Mouse (Mus musculus) gastrocnemius, postnatal 25 days (tissue): ENCODE data around the gene Map7d1. TPM values are rescaled to one million over a fixed set of nuclear protein-coding genes. Genes with fewer than 3 reads are reported as not detected.
"Not testable (repeated sequence)": the region's sequence is repeated elsewhere in the genome, so short reads cannot be mapped to it uniquely, and the experiment has no call there.

Experiments used
- DNase-seq: peaks from one replicate; pipeline ENCODE4 v3.0.0; 2022
- total RNA-seq, 2 experiments: library from RNA; stranded (reverse); gene quantifications; 1 replicate in 1 of 2; 2 replicates in 1 of 2; pipeline ENCODE4 v1.2.3; 2021

The Map7d1 gene
- total RNA-seq, 2 experiments from 2014 or later: 166 to 187 TPM

DNA sequence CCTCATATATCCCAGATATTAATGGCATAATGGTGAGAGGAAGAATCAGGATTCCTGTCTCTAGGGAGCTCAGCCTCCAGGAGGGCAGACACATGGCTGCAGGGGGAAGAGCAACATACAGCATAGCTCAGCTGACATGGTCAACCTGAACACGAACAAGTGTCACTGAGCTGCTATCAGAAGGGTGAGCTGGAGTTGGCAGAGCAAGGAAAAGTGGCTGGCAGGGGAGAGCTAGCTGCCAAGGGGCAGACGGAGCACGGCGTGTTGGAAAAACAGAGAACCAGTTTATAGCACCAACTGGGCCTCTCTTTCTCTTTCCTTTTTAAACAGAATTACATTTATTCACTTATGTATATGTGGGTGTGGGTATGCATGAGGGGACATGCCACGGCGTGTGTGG lies 13.6 kb downstream of the Map7d1 start:
- DNase-seq: no peak

DNA sequence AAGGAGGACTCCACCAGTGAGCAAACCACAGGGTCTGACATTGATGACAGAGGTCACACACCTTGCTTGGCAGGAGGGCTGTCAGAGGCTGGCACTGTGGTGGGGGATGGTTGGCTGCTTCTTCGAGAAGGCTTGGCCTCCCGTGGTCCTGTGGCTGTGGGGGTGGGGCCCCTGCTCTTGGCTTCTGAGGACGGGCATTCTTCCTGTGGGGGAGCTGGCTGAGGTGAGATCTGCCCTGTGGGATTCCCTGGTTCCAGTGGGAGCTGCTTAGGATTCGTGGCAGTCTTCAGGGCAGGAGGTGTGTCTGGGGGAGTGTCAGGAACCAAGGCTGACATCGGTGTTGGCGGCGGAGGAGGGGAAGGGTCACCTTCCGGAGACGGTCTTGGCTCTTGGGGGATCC lies 14.2 kb downstream of the Map7d1 start:
- DNase-seq: no peak

DNA sequence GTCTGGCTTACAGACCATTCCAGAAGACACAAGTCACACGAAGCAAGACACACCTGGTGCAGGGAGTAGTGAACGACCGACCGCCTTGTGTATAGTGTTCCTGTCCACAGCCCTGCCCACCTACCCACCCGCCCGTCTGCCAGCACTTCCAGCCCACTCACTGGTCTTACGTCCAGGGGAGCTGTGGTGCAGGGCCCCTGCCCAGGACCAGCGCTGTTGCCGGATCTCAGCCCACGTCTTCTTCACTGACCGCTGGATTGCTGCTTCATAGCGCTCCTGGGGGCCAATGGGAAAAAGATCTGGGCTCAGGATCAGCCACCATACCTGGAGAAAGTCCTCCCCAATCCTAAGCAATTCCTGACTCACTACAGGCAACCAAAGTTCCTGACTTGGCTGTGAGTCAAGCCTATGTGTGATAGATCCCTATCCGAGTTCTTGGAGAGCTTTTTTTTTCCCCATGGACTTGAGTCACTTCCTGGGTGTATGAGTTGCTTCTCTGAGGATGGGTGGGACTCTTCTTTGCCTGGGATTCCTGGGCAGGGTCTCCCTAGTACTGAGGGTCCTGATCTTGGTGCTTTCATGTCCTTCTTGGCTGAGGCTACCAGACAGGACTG lies 16.2 kb downstream of the Map7d1 start:
- no peak for DNase-seq

DNA sequence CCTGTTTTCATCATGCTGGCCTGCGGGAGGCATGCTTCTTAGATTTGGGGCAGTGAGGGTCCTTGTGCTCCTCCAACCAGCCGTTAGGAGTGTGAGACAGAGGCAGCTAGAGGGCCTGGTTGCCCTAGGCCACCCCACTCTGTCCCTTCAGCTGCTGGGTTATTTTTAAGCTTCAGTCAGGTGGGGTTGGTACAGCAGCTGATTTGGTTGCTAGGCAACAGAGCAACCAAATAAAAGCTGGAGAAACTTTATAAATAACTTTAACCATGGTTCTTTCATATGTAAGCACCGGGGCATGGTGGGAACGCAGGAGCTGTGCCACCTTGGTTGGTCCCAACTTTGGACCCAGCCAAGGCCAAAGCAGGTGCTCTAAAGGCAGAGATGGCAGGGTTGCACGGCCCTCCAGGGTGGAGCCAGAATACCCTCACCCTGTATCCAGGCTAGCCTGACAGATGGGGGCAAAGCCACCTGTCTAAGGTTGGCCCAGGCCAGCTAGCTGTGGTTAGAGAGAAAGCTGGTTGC lies 18.4 kb downstream of the Map7d1 start:
- DNase-seq: peak; percentile 73

DNA sequence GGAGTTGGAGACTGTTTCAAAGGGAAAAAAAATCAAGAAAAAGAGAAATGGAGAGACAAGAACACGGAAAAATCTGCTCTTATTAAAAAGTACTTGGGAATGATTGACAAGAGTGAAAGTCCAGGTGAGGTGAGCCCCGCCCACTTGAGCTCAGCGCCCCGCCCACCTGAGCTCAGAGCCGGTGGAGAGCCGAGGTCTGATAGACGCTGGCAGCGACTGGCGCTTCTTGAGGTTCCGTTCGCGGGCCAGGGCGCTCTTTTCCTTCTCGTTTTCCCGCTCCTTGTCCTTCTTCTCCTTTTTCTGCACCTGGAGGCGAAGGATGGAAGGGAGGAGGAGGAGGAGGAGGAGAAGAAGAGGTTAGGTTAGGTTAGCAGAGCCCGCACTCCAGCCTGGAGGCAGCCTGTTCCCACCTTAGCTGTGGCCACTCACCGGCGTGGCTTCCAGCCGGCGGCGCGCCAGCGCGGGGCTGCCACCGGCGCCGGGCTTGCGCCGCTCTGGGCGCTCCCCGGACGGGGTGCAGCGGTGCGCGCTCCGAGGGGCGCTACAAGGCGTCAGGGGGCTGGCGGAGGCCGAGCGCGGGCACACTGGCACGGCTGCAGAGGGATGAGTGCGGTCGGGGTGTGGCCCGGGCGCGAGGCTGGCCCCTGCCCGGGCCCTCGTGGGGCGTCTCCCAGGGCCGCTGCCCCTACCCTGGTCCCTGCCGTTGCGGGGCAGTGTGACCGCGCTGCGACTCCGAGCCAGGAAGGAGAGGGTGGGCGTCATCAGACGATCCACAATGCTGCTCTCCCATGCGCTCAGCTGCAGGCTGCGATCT lies 19.5 kb downstream of the Map7d1 start:
- DNase-seq: no peak

DNA sequence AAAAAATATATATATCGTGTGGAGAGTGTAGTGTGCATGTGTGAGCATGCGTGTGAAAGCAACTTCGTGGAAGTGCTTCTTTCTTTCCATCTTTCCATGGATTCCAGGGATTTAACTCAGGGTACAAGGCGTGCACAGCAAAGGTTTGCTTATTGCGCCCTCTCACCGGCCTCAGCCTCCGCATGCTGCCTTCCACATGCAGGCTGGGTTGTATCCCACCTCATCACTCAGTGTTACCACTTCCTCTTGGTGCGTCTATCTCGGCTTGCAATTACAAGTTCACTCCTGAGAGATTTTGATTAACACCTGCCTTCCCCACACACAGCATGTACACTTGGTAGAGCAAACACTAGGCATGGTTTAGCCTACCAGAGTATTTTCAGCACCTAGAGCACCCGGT lies 21.0 kb downstream of the Map7d1 start:
- DNase-seq: no peak

DNA sequence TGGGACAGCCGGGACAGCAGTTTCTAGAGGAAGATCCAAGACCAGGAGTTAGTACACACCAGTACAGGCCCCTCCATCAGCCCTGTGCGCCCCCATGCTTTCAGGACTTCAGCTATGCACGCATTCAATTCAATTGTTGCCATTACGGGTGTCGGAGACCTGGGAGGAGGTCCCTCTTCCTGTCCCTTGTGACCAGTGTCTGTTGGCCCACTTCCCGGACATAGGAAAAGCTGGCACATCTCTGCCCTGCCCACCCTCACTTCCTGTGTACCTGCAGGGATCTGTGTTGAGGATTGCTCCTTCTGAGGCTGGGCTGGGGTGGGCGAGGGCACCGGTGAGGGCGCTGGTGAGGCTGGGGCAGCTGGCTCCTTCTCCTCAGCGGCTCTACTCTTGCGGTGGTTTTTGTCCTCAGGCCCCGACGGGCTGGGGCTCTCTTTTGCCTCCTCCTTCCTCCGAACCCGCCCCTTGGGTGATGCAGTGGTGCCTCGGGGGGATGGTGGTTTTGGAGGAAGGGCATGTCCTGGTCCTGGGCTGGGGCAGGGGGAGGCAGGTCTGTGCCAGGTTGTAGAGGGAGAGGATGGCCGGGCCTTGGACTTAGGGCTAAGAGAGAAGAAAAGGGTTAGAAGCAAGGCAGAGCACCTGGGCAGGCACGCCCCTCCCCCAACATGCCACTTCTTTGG lies 21.5 kb downstream of the Map7d1 start:
- no peak for DNase-seq

DNA sequence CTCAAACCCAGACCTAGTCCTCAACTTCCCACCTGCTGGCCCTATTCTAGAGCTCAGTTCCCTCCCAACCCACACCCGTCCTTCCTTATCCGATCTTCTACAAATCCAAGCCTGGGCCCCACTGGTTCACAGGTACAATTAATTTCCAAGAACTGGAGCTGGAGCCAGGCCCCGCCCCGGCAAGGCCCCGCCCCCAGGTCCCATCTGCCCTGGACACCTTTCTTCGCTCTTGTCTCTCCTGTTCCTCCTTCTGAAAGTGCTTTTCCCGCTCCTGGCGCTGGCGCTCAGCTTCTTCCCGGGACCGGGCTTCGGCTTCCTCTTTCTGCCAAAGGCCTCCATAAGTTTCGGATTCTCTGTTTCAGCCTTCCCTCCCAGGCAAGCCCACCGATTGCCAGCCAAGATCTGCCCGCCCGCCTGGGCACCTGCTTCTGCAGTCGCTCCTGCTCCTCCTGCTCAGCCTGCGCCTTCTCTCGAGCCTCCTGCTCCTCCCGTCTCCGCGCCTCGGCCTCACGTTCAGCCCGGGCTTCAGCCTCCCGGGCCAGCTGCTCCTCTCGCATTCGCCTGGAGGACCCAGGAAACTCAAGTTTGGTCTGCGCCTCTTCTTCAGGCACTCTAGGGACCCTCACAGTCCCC lies 22.4 kb downstream of the Map7d1 start:
- DNase-seq: no peak

DNA sequence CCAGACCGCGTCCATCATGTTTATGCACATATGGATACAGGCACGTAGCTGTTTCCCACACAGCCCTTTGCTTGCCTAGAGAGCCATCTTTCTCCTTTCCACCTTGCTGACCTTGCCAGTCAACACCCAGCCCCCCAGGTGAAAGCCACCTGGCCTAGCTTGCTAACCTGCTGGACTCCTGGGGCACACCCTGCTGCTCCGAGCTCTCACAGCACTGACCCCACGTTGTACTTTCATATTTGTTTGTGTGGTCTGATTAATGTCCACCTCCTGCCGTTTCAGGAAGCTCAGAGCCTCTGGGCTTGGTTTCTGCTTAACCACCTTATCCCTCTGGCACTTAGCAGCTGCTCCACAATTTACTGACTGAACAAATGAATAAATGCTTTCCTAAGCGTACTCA lies 26.2 kb downstream of the Map7d1 start:
- no peak for DNase-seq

DNA sequence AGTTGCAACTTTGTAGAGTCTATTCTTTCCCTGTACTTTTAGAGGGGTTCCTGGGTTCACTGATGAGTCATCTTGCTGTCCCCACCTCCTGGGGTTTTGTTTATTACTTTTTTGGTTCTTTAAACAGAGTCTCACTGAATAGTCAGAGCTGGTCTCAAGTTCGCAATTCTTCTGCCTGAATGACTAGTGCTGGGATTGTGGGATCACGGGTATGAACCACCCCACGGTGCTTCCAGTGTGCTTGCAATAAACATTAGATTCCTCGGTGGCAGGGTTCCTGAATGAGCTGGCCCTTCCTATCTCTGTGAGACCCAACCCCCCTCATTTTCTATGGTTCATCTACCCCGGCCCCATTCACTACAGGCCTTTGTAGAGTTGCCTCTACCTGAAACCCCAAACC lies 28.0 kb downstream of the Map7d1 start:
- DNase-seq: no peak

DNA sequence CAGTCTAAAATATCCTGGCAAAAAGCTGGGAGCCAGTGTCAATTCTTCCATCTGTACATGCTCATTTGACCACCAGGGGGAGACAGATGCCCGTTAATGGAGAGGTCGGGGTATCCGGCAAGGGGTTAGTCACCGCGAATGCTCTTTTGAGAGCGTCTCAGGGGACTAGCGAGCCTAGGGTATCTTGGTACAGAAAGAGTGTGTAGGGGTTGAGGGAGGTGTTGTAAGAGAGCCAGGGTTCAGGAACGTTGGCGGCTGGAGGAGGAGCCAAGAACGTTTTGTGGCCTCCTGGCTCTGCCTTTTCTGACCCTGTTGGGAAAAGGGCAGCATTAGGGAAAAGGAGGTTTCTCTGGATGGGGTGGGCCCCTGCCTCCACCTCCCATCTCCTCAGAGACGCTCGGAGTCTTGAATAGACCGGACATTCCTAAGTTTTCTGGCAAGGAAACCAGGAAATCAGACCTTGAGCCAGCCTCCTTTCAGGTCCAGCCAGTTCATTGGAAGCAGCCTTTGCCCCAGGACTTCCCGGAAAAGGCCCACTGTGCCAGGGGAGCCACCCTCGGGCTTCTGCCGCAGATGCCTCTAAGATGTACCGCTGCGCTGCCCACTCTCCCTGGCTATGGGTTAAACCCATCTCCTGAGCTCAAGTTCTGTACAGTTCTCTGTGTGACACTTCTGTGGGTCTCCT lies 28.9 kb downstream of the Map7d1 start:
- peak; percentile 83 for DNase-seq

DNA sequence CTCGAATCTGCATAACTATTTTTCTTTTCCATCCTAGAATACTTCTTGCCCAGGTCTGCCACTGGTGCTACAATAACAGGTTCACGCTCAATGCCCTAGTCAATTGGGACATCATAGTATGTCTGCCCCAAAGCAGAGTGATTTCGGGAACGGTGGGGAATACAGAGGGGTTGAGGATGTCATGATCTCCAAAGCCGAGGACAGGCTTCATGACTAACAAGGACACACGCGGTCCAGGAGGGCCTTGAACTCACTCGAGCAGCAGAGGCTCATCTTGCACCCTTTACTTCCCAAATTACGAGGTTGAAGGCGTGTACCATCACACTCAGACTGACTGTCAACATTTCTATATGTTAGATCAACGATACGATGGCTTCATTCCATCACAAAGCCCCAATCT lies 29.5 kb downstream of the Map7d1 start:
- no peak for DNase-seq

DNA sequence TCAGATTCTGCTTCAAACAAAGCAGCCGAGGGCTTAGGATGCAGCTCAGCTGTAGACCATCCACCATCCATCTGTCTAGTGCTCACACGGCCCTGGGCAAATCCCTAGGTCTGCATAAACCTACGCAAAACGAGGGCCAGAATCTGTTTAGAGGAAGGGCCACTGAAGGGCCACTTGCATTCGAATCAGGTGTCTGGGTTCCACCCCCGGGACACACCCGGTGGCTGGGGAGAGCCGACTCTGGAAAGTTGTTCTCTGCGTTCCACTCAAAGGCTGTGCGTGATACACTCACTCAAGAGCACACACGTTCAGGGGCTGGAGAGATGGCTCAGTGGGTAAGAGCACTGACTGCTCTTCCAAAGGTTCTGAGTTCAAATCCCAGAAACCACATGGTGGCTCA lies 33.5 kb downstream of the Map7d1 start:
- DNase-seq: no peak

DNA sequence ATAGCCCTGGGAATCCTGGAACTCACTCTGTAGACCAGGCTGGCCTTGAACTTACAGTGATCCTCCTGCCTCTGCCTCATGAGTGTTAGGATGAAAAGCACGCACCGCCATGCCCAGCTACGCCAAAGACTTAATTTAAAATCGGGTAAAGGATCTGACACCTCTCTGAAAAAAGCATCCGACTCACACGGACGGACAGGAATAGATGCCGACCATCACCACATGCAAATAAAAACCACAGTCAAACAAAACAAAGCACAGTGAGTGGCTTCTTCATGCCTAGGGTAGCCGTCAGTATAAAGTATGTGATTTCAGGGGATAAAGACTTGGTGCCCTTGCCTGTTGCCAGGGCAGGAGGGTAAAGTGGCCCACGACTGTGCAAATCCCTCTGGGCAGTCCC lies 36.1 kb downstream of the Map7d1 start:
- no peak for DNase-seq

DNA sequence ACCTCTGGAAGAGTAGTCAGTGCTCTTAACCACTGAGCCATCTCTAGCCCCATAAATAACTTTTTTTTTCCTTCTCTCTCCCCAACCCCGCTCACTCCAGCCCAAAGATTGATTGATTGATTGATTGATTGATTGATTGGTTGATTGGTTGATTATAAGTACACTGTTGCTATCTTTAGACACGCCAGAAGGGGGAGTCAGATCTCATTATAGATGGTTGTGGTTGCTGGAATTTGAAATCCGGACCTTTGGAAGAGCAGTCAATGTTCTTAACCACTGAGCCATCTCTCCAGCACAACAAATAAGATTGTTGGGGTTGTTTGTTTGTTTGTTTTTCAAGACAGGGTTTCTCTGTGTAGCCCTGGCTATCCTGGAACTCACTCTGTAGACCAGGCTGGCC lies 36.6 kb downstream of the Map7d1 start:
- DNase-seq: not testable (repeated sequence)

DNA sequence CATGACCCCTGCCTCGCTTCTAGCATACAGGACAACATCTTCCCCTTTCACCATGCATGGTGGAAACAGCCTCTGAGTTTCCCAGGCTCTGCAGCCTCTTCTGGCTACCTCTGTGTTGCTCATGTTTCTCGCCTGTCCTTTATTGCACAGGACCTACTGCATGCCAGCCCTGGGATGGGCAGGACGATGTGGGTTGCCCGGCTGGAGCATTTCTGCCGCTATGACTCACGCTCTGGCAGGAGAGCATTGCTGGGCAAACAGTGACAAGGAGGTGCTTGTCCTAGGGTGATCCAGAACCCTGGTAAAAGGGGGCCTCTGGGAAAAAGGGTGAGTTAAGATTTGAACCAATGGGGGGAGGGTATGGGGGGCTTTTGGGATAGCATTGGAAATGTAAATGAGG lies 38.4 kb downstream of the Map7d1 start:
- peak; percentile 70 for DNase-seq

DNA sequence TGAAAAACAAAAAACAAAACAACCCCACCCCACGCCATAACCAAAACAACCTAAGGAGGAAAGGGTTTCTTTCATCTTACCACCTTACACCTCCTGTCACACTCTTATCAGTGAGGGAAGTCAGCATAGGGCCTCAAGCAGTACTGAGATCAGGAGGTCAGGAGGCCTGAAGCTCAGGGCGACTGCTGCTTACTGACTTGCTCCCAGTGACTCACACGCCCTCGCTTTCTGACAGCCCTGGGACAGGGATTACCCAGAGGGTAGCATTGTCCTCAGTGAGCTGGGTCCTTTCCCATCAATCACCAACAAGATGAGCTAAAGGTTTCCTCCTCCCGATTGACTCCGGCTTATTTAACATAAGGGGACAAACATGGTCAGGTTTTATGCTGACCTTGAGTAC lies 49.1 kb downstream of the Map7d1 start:
- DNase-seq: no peak

DNA sequence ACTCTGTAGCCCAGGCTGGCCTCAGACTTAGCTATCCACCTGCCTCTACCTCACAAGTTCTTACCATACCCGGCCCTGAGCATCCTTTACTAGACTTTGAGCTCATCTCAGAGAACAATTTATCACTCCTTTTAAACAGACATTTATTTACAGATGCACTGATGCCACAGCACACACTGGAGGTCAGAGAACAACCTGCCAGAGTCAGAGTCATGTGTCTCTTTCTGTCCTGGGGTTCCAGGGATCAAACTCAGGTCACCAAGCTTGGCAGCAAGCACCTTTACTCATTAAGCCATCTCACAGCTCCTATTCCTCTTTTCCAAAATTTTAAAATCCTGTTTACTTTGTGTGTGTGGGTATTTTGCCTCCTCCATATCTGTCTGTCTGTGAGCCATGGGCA lies 50.8 kb downstream of the Map7d1 start:
- DNase-seq: no peak

DNA sequence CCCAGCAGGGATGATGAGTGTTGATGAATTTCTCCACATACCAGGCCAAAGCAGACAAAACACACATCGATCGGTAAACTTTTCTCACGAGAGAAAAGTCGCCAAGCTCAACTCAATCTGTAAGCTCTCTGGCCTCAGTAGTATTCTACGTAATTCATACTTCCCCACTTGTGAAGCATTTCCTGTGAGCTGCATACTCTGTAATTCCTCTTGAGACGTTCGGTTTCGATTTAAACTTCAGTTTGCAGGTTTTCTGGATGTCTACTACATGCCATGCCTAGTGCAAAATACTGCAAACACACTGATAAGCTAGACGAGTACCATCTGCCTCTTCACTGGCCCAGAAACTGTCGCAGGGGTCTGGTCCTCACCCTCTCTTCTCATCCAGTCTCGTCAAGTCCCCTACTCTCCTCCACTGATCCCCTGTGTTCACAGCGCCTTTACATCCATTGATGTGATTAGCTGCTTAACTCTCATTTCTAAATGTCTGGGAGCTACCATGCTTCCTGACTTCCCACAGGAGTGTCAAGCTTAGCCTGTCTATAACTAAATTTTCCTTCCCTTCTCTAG lies 51.4 kb downstream of the Map7d1 start:
- DNase-seq: no peak

DNA sequence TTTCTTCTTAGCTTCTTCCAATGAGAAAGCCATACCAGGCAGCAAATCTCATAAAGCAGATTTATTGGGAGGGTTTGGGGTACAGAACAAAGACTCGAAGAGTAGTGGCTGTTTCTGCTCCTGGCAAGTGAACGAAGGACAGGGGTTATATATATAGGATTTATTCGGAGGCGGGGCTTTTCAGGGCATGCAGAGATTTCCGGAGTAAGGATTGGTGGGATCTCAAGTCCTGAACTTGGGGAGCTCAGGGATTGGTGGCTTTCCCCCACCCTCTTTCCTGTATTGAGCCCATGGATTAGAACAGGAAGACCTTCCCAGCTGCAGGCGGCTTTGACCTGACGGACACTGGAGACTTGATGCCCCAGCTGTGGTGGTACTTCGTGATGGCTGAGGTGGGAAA lies 52.1 kb downstream of the Map7d1 start:
- DNase-seq: no peak

DNA sequence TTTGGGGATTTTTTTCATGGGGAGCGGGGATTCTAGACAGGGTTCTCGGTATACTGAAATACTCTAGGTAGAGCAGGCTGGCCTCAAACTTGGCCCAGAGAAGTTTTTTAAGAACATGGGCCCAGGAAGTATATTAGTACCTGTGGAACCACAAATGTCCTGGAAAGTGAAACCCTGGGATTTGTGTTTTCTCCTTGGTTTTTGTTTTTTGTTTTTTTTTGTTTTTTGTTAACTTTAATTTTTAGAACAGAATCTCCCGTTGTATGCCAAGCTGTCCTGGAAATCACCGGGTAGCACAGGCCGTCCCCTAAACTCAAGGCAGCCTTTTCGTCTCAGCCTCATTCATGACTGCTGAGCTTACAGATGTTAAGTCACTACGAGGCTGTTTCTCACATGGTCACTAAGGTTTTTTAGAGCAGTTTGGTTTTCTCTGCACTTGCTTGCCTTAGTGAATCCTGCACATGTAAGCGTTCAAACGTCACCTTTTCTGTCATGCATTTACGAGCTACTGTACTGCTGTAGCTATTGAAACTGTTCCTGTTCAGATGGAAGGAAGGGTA lies 52.7 kb downstream of the Map7d1 start:
- DNase-seq: no peak
